Mouse (Mus musculus): Measurements from ENCODE around the gene Nfib. TPM values are rescaled to one million over a fixed set of nuclear protein-coding genes. Genes with fewer than 3 reads are reported as not detected.

The Nfib gene
- polyA plus RNA-seq, 1 experiment from 2014 or later = 58.4 TPM

GRCm38 (mm10) chr4:82371471-82371870 lies 334.1 kb downstream of the Nfib start:
- ATAC-seq (ENCODE audit: low FRiP score) = no peak
- Histone ChIP-seq H3K27me3 (no peaks in the 10 kb centered on the region), H3K4me3 (no peak overlapping the region), H3K27ac (no peak overlapping the region), H3K9me3 (replicated peaks) (no peaks in the 10 kb centered on the region), H3K4me1 (no peaks in the 10 kb centered on the region), H3K9ac (no peak overlapping the region), H3K4me2 (replicated peaks) (no peak overlapping the region), H3K36me3 (no peaks in the 10 kb centered on the region)
- 95% methylated on average over 4 of the region's 4 CpGs for WGBS

GRCm38 (mm10) chr4:82369011-82369776 lies 336.4 kb downstream of the Nfib start:
- no peaks in the 10 kb centered on the region for H3K9me3 ChIP-seq (replicated peaks)
- H3K9ac ChIP-seq = no peak overlapping the region
- WGBS = 89% methylated on average over 6 of the region's 6 CpGs
- ATAC-seq (ENCODE audit: low FRiP score) = no peak
- H3K27ac ChIP-seq = no peak overlapping the region
- no peak overlapping the region for H3K4me2 ChIP-seq (replicated peaks)
- no peaks in the 10 kb centered on the region for H3K36me3 ChIP-seq
- H3K27me3 ChIP-seq = no peaks in the 10 kb centered on the region
- no peaks in the 10 kb centered on the region for H3K4me1 ChIP-seq
- no peak overlapping the region for H3K4me3 ChIP-seq

GRCm38 (mm10) chr4:82368091-82368775 lies 337.3 kb downstream of the Nfib start:
- Histone ChIP-seq H3K27ac (no peak overlapping the region), H3K9me3 (replicated peaks) (no peaks in the 10 kb centered on the region), H3K27me3 (no peaks in the 10 kb centered on the region), H3K36me3 (no peaks in the 10 kb centered on the region), H3K4me3 (no peak overlapping the region), H3K4me2 (replicated peaks) (no peak overlapping the region), H3K4me1 (no peaks in the 10 kb centered on the region), H3K9ac (no peak overlapping the region)
- WGBS = 80% methylated on average over 9 of the region's 9 CpGs
- ATAC-seq (ENCODE audit: low FRiP score) = no peak

- Histone ChIP-seq H3K9me3 (replicated peaks) (no peaks in the 10 kb centered on the region), H3K27ac (no peak overlapping the region), H3K36me3 (no peaks in the 10 kb centered on the region), H3K4me2 (replicated peaks) (no peak overlapping the region), H3K9ac (no peak overlapping the region), H3K4me3 (no peak overlapping the region), H3K4me1 (no peaks in the 10 kb centered on the region; the same call in 1 of the 2 replicates), H3K27me3 (no peaks in the 10 kb centered on the region)
- no peak for ATAC-seq (ENCODE audit: low FRiP score)
- WGBS = 86% methylated on average over 4 of the region's 4 CpGs
Observed at GRCm38 (mm10) chr4:82364696-82365385, 340.7 kb downstream of the Nfib start.

GRCm38 (mm10) chr4:82363951-82364350 lies 341.6 kb downstream of the Nfib start:
- no peak overlapping the region for H3K4me3 ChIP-seq
- H3K27ac ChIP-seq = no peak overlapping the region
- no peaks in the 10 kb centered on the region for H3K27me3 ChIP-seq
- no peaks in the 10 kb centered on the region for H3K36me3 ChIP-seq
- H3K4me1 ChIP-seq = no peaks in the 10 kb centered on the region; the same call in 1 of the 2 replicates
- H3K9me3 ChIP-seq (replicated peaks) = no peaks in the 10 kb centered on the region
- WGBS = 91% methylated on average over 6 of the region's 6 CpGs
- no peak overlapping the region for H3K4me2 ChIP-seq (replicated peaks)
- ATAC-seq (ENCODE audit: low FRiP score) = no peak
- no peak overlapping the region for H3K9ac ChIP-seq

GRCm38 (mm10) chr4:82362294-82362693 lies 343.3 kb downstream of the Nfib start:
- Histone ChIP-seq H3K4me1 (no peaks in the 10 kb centered on the region; the same call in 1 of the 2 replicates), H3K27ac (no peak overlapping the region), H3K4me3 (no peak overlapping the region), H3K4me2 (replicated peaks) (no peak overlapping the region), H3K9ac (no peak overlapping the region), H3K27me3 (no peaks in the 10 kb centered on the region), H3K9me3 (replicated peaks) (no peaks in the 10 kb centered on the region), H3K36me3 (0 out of 2 replicates have a peak, but pooled peaks cover 3% of the 10 kb centered on the region)
- ATAC-seq (ENCODE audit: low FRiP score) = no peak
- WGBS = 77% methylated on average over 3 of the region's 3 CpGs

- Histone ChIP-seq H3K36me3 (0 out of 2 replicates have a peak, but pooled peaks cover 3% of the 10 kb centered on the region), H3K9ac (no peak overlapping the region), H3K4me1 (no peaks in the 10 kb centered on the region; the same call in 1 of the 2 replicates), H3K27ac (no peak overlapping the region), H3K4me2 (replicated peaks) (no peak overlapping the region), H3K9me3 (replicated peaks) (no peaks in the 10 kb centered on the region), H3K4me3 (no peak overlapping the region), H3K27me3 (no peaks in the 10 kb centered on the region)
- no peak for ATAC-seq (ENCODE audit: low FRiP score)
- 56% methylated on average over 4 of the region's 4 CpGs for WGBS
Observed at GRCm38 (mm10) chr4:82360081-82360511, 345.5 kb downstream of the Nfib start.

GRCm38 (mm10) chr4:82359110-82359509 lies 346.4 kb downstream of the Nfib start:
- H3K4me2 ChIP-seq (replicated peaks) = no peak overlapping the region
- 93% methylated on average over 3 of the region's 3 CpGs for WGBS
- ATAC-seq (ENCODE audit: low FRiP score) = no peak

GRCm38 (mm10) chr4:82349006-82349405 lies 356.5 kb downstream of the Nfib start:
- Histone ChIP-seq H3K4me1 (peaks cover 14% of the 10 kb centered on the region), H3K36me3 (peaks cover 6% of the 10 kb centered on the region; the same call in 1 of the 2 replicates), H3K27me3 (no peaks in the 10 kb centered on the region), H3K4me3 (no peak overlapping the region), H3K9ac (no peak overlapping the region), H3K4me2 (replicated peaks) (no peak overlapping the region), H3K9me3 (replicated peaks) (no peaks in the 10 kb centered on the region), H3K27ac (no peak overlapping the region)
- WGBS = 100% methylated on average over 1 of the region's 1 CpGs
- ATAC-seq (ENCODE audit: low FRiP score) = no peak

More at GRCm38 (mm10) chr4:82359110-82359509, 346.4 kb downstream of the Nfib start:
- no peaks in the 10 kb centered on the region for H3K9me3 ChIP-seq (replicated peaks)
- no peaks in the 10 kb centered on the region for H3K27me3 ChIP-seq
- H3K9ac ChIP-seq = no peak overlapping the region
- no peak overlapping the region for H3K27ac ChIP-seq
- H3K36me3 ChIP-seq = 0 out of 2 replicates have a peak, but pooled peaks cover 3% of the 10 kb centered on the region
- H3K4me3 ChIP-seq = no peak overlapping the region
- H3K4me1 ChIP-seq = no peaks in the 10 kb centered on the region; the same call in 1 of the 2 replicates

GRCm38 (mm10) chr4:82344787-82345186 lies 360.8 kb downstream of the Nfib start:
- H3K27ac ChIP-seq = peak overlapping the region; percentile 55
- no peaks in the 10 kb centered on the region for H3K9me3 ChIP-seq (replicated peaks)
- H3K9ac ChIP-seq = no peak overlapping the region
- no peak overlapping the region for H3K4me3 ChIP-seq
- H3K4me2 ChIP-seq (replicated peaks) = no peak overlapping the region
- H3K36me3 ChIP-seq = peaks cover 6% of the 10 kb centered on the region; the same call in 1 of the 2 replicates
- ATAC-seq (ENCODE audit: low FRiP score) = peak; percentile 74
- peaks cover 23% of the 10 kb centered on the region for H3K4me1 ChIP-seq
- 9% methylated on average over 4 of the region's 4 CpGs for WGBS
- H3K27me3 ChIP-seq = no peaks in the 10 kb centered on the region

GRCm38 (mm10) chr4:82344224-82344623 lies 361.3 kb downstream of the Nfib start:
- 66% methylated on average over 6 of the region's 6 CpGs for WGBS

GRCm38 (mm10) chr4:82338930-82339329 lies 366.6 kb downstream of the Nfib start:
- no peaks in the 10 kb centered on the region for H3K36me3 ChIP-seq
- H3K4me1 ChIP-seq = peaks cover 8% of the 10 kb centered on the region; the same call in 1 of the 2 replicates
- 88% methylated on average over 6 of the region's 6 CpGs for WGBS
- no peaks in the 10 kb centered on the region for H3K27me3 ChIP-seq
- H3K4me3 ChIP-seq = no peak overlapping the region
- no peak for ATAC-seq (ENCODE audit: low FRiP score)
- no peak overlapping the region for H3K4me2 ChIP-seq (replicated peaks)
- H3K9me3 ChIP-seq (replicated peaks) = no peaks in the 10 kb centered on the region
- H3K27ac ChIP-seq = no peak overlapping the region
- no peak overlapping the region for H3K9ac ChIP-seq

More at GRCm38 (mm10) chr4:82344224-82344623, 361.3 kb downstream of the Nfib start:
- Histone ChIP-seq H3K9ac (no peak overlapping the region), H3K27ac (peak overlapping the region; percentile 14), H3K4me1 (peaks cover 23% of the 10 kb centered on the region), H3K27me3 (no peaks in the 10 kb centered on the region), H3K4me3 (no peak overlapping the region), H3K36me3 (peaks cover 6% of the 10 kb centered on the region; the same call in 1 of the 2 replicates), H3K9me3 (replicated peaks) (no peaks in the 10 kb centered on the region), H3K4me2 (replicated peaks) (no peak overlapping the region)
- peak; percentile 26; the same call in 1 of the 2 replicates for ATAC-seq (ENCODE audit: low FRiP score)
